In genomic region chr15:92449112-92449511, GRCm38 (mm10) we compare ENCODE assay signal across 34 mouse cellular contexts. TPM values are rescaled to one million over a fixed set of nuclear protein-coding genes. Genes with fewer than 3 reads are reported as not detected.
"Had no signal": no experiment of that assay in that cellular context is flagged by ENCODE, and none has a peak within 500 bp of the region (broad histone marks: within the 10 kb centered on the region; RNA-seq: fewer than 3 reads in every experiment).

No protein-coding gene starts in this region.

- H3K27ac ChIP-seq: left cerebral cortex, adult 2 months; limb, embryonic 10.5 days; limb, embryonic 12.5 days; limb, embryonic 13.5 days; limb, embryonic 15.5 days; liver, embryonic 12.5 days; liver, embryonic 13.5 days; liver, embryonic 14.5 days; liver, embryonic 15.5 days; lung, embryonic 15.5 days; macrophage; midbrain, embryonic 12.5 days; midbrain, embryonic 13.5 days; midbrain, embryonic 15.5 days; neural tube, embryonic 12.5 days had no signal

- H3K27me3 ChIP-seq: limb, embryonic 12.5 days; limb, embryonic 13.5 days; limb, embryonic 15.5 days; liver, embryonic 12.5 days; liver, embryonic 13.5 days; liver, embryonic 15.5 days; lung, embryonic 15.5 days; midbrain, embryonic 12.5 days; midbrain, embryonic 13.5 days; midbrain, embryonic 15.5 days; neural tube, embryonic 12.5 days had no signal

- H3K9ac ChIP-seq: limb, embryonic 12.5 days; limb, embryonic 13.5 days; limb, embryonic 15.5 days; liver, embryonic 12.5 days; liver, embryonic 13.5 days; liver, embryonic 14.5 days; liver, embryonic 15.5 days; liver, postnatal 0 days; lung, embryonic 14.5 days; lung, embryonic 15.5 days; midbrain, embryonic 12.5 days; midbrain, embryonic 13.5 days; midbrain, embryonic 15.5 days; neural tube, embryonic 12.5 days had no signal

- H3K9me3 ChIP-seq: limb, embryonic 10.5 days; limb, embryonic 12.5 days; limb, embryonic 13.5 days; limb, embryonic 15.5 days; liver, embryonic 12.5 days; liver, embryonic 13.5 days; liver, embryonic 15.5 days; lung, embryonic 15.5 days; midbrain, embryonic 12.5 days; midbrain, embryonic 13.5 days; midbrain, embryonic 15.5 days; neural tube, embryonic 12.5 days had no signal

- H3K4me3 ChIP-seq: left cerebral cortex, adult 2 months; limb, embryonic 10.5 days; limb, embryonic 12.5 days; limb, embryonic 13.5 days; limb, embryonic 15.5 days; liver, embryonic 12.5 days; liver, embryonic 13.5 days; liver, embryonic 15.5 days; lung, embryonic 15.5 days; midbrain, embryonic 12.5 days; midbrain, embryonic 13.5 days; midbrain, embryonic 15.5 days; myocyte; neural tube, embryonic 12.5 days had no signal

- H3K4me2 ChIP-seq: limb, embryonic 12.5 days; limb, embryonic 13.5 days; limb, embryonic 15.5 days; liver, embryonic 11.5 days; liver, embryonic 12.5 days; liver, embryonic 13.5 days; liver, embryonic 15.5 days; lung, embryonic 14.5 days; lung, embryonic 15.5 days; midbrain, embryonic 12.5 days; midbrain, embryonic 13.5 days; midbrain, embryonic 15.5 days; neural tube, embryonic 12.5 days had no signal

- DNase-seq: left cerebral cortex, postnatal 4 days; liver; liver, embryonic 13.5 days; liver, postnatal 0 days; lung, adult 18-20 months; lung, adult 2 months; lung, embryonic 14.5 days; lung, postnatal 10 days; lung, postnatal 14 days; lung, postnatal 36 days; lung, postnatal 4 days; midbrain, embryonic 14.5 days had no signal

- H3K36me3 ChIP-seq: limb, embryonic 10.5 days; limb, embryonic 12.5 days; limb, embryonic 13.5 days; limb, embryonic 15.5 days; liver, embryonic 12.5 days; liver, embryonic 13.5 days; liver, embryonic 15.5 days; lung, embryonic 15.5 days; midbrain, embryonic 12.5 days; midbrain, embryonic 13.5 days; midbrain, embryonic 15.5 days; neural tube, embryonic 12.5 days had no signal

- H3K4me1 ChIP-seq: limb, embryonic 12.5 days; limb, embryonic 13.5 days; limb, embryonic 15.5 days; liver, embryonic 12.5 days; liver, embryonic 13.5 days; liver, embryonic 15.5 days; lung, embryonic 15.5 days; midbrain, embryonic 12.5 days had no signal

- ATAC-seq: liver, embryonic 12.5 days; liver, postnatal 0 days; lung, postnatal 0 days; midbrain, embryonic 13.5 days; midbrain, embryonic 15.5 days; midbrain, embryonic 16.5 days had no signal

RNA-seq across cellular contexts. Expression of gene Pdzrn4, which starts 52.4 kb away (rescaled TPM):
- total RNA-seq: liver, adult 2 months; megakaryocyte progenitor cell, adult 5-6 weeks; megakaryocyte-erythroid progenitor cell, adult 5-6 weeks; monocyte, adult 5-6 weeks had no signal
- polyA plus RNA-seq: liver, adult 2 months; liver, embryonic 14.5 days; liver, postnatal 0 days; macrophage had no signal
